Mouse (Mus musculus): Measurements from ENCODE around the gene Nkx1-1. TPM values are rescaled to one million over a fixed set of nuclear protein-coding genes. Genes with fewer than 3 reads are reported as not detected.

Gene Nkx1-1
- total and polyA plus RNA-seq, 2 experiments from 2014 or later = not detected

- TF ChIP-seq CTCF (IDR thresholded peaks at IDR 0.05; ENCODE audit: low read depth) = no peak
- Histone ChIP-seq H3K27ac (ENCODE audit: low read depth, low read length) (no peak overlapping the region), H3K9me3 (ENCODE audit: low read length) (no peaks in the 10 kb centered on the region), H3K27me3 (ENCODE audit: insufficient read depth, low read length) (no peaks in the 10 kb centered on the region; the same call in none of the 2 replicates), H3K36me3 (ENCODE audit: insufficient read depth) (no peaks in the 10 kb centered on the region), H3K4me3 (ENCODE audit: low read depth, low read length) (no peak overlapping the region), H3K4me2 (ENCODE audit: low read depth) (no peak overlapping the region), H3K9ac (no peak overlapping the region), H3K4me1 (ENCODE audit: insufficient read depth) (no peaks in the 10 kb centered on the region)
- ATAC-seq (peak; percentile 20; the same call in 1 of the 2 replicates), DNase-seq (no peak)
- 34% methylated on average over 3 of the region's 3 CpGs for WGBS
Observed at GRCm38 (mm10) chr5:33458132-33458622, 24.4 kb upstream of the Nkx1-1 start.

GRCm38 (mm10) chr5:33455737-33456136 lies 22.0 kb upstream of the Nkx1-1 start:
- 71% methylated on average over 8 of the region's 8 CpGs for WGBS
- no peak for TF ChIP-seq CTCF (IDR thresholded peaks at IDR 0.05; ENCODE audit: low read depth)
- Histone ChIP-seq H3K9ac (no peak overlapping the region), H3K36me3 (ENCODE audit: insufficient read depth) (no peaks in the 10 kb centered on the region), H3K9me3 (ENCODE audit: low read length) (no peaks in the 10 kb centered on the region), H3K27me3 (ENCODE audit: insufficient read depth, low read length) (no peaks in the 10 kb centered on the region; the same call in 1 of the 2 replicates), H3K4me1 (ENCODE audit: insufficient read depth) (no peaks in the 10 kb centered on the region), H3K27ac (ENCODE audit: low read depth, low read length) (no peak overlapping the region), H3K4me3 (ENCODE audit: low read depth, low read length) (no peak overlapping the region), H3K4me2 (ENCODE audit: low read depth) (no peak overlapping the region)
- no peak for DNase-seq
- ATAC-seq = no peak

- Histone ChIP-seq H3K4me2 (ENCODE audit: low read depth) (no peak overlapping the region), H3K27ac (ENCODE audit: low read depth, low read length) (no peak overlapping the region), H3K9me3 (ENCODE audit: low read length) (no peaks in the 10 kb centered on the region), H3K36me3 (ENCODE audit: insufficient read depth) (no peaks in the 10 kb centered on the region), H3K4me3 (ENCODE audit: low read depth, low read length) (no peak overlapping the region), H3K9ac (no peak overlapping the region), H3K27me3 (ENCODE audit: insufficient read depth, low read length) (peaks cover 57% of the 10 kb centered on the region), H3K4me1 (ENCODE audit: insufficient read depth) (0 out of 2 replicates have a peak, but pooled peaks cover 3% of the 10 kb centered on the region)
- DNase-seq = no peak
- 50% methylated on average over 9 of the region's 9 CpGs for WGBS
- no peak for TF ChIP-seq CTCF (IDR thresholded peaks at IDR 0.05; ENCODE audit: low read depth)
- no peak for ATAC-seq
Observed at GRCm38 (mm10) chr5:33443794-33444193, 10.0 kb upstream of the Nkx1-1 start.

GRCm38 (mm10) chr5:33442927-33443710 lies 9.3 kb upstream of the Nkx1-1 start:
- Histone ChIP-seq H3K27me3 (ENCODE audit: insufficient read depth, low read length) (peaks cover 60% of the 10 kb centered on the region), H3K27ac (ENCODE audit: low read depth, low read length) (no peak overlapping the region), H3K36me3 (ENCODE audit: insufficient read depth) (no peaks in the 10 kb centered on the region), H3K9ac (peak overlapping the region; percentile 39), H3K4me2 (ENCODE audit: low read depth) (peak overlapping the region; percentile 79), H3K9me3 (ENCODE audit: low read length) (no peaks in the 10 kb centered on the region), H3K4me1 (ENCODE audit: insufficient read depth) (0 out of 2 replicates have a peak, but pooled peaks cover 3% of the 10 kb centered on the region), H3K4me3 (ENCODE audit: low read depth, low read length) (peak overlapping the region; percentile 43)
- peak; percentile 90 for TF ChIP-seq CTCF (IDR thresholded peaks at IDR 0.05; ENCODE audit: low read depth)
- ATAC-seq = peak; percentile 55; the same call in 1 of the 2 replicates
- WGBS = 4% methylated on average over 56 of the region's 56 CpGs
- peak; percentile 69 for DNase-seq

GRCm38 (mm10) chr5:33438214-33438613 lies 4.4 kb upstream of the Nkx1-1 start:
- Histone ChIP-seq H3K9ac (no peak overlapping the region), H3K27ac (ENCODE audit: low read depth, low read length) (no peak overlapping the region), H3K4me1 (ENCODE audit: insufficient read depth) (peaks cover 2% of the 10 kb centered on the region; the same call in 1 of the 2 replicates), H3K4me2 (ENCODE audit: low read depth) (no peak overlapping the region), H3K9me3 (ENCODE audit: low read length) (no peaks in the 10 kb centered on the region), H3K4me3 (ENCODE audit: low read depth, low read length) (no peak overlapping the region), H3K36me3 (ENCODE audit: insufficient read depth) (no peaks in the 10 kb centered on the region), H3K27me3 (ENCODE audit: insufficient read depth, low read length) (peaks cover 85% of the 10 kb centered on the region)
- peak; percentile 38 for ATAC-seq
- DNase-seq = peak; percentile 48
- no peak for TF ChIP-seq CTCF (IDR thresholded peaks at IDR 0.05; ENCODE audit: low read depth)
- 5% methylated on average over 23 of the region's 23 CpGs for WGBS

- H3K9ac ChIP-seq = no peak overlapping the region
- no peak for DNase-seq
- no peak for TF ChIP-seq CTCF (IDR thresholded peaks at IDR 0.05; ENCODE audit: low read depth)
- no peak overlapping the region for H3K4me2 ChIP-seq (ENCODE audit: low read depth)
- peaks cover 73% of the 10 kb centered on the region for H3K27me3 ChIP-seq (ENCODE audit: insufficient read depth, low read length)
- no peaks in the 10 kb centered on the region for H3K9me3 ChIP-seq (ENCODE audit: low read length)
- H3K4me1 ChIP-seq (ENCODE audit: insufficient read depth) = no peaks in the 10 kb centered on the region; the same call in 1 of the 2 replicates
- ATAC-seq = no peak
- no peaks in the 10 kb centered on the region for H3K36me3 ChIP-seq (ENCODE audit: insufficient read depth)
- H3K27ac ChIP-seq (ENCODE audit: low read depth, low read length) = no peak overlapping the region
- 2% methylated on average over 4 of the region's 4 CpGs for WGBS
- no peak overlapping the region for H3K4me3 ChIP-seq (ENCODE audit: low read depth, low read length)
Observed at GRCm38 (mm10) chr5:33435941-33436340, 2.2 kb upstream of the Nkx1-1 start.

- Histone ChIP-seq H3K4me3 (ENCODE audit: low read depth, low read length) (peak overlapping the region; percentile 29; the same call in 1 of the 2 replicates), H3K4me1 (ENCODE audit: insufficient read depth) (no peaks in the 10 kb centered on the region; the same call in 1 of the 2 replicates), H3K27me3 (ENCODE audit: insufficient read depth, low read length) (peaks cover 71% of the 10 kb centered on the region), H3K27ac (ENCODE audit: low read depth, low read length) (no peak overlapping the region), H3K4me2 (ENCODE audit: low read depth) (no peak overlapping the region), H3K9me3 (ENCODE audit: low read length) (no peaks in the 10 kb centered on the region), H3K9ac (no peak overlapping the region), H3K36me3 (ENCODE audit: insufficient read depth) (no peaks in the 10 kb centered on the region)
- WGBS = 3% methylated on average over 26 of the region's 26 CpGs
- DNase-seq (no peak), ATAC-seq (no peak)
- TF ChIP-seq CTCF (IDR thresholded peaks at IDR 0.05; ENCODE audit: low read depth) = no peak
Observed at GRCm38 (mm10) chr5:33435151-33435550, 1.4 kb upstream of the Nkx1-1 start.

All from forebrain, postnatal 0 days (tissue).